Mouse (Mus musculus) liver, adult 2 months (tissue): ENCODE measurements around the gene Cavin1. TPM values are rescaled to one million over a fixed set of nuclear protein-coding genes. Genes with fewer than 3 reads are reported as not detected.
A peak's percentile ranks its signal among the peaks of the same experiment; 100 is the strongest.

Experiments used
- DNase-seq: peaks from one replicate; pipeline ENCODE4 v3.0.0-alpha.2; 2011; ENCODE audit warnings: low read depth, low spot score; ENCODE audit errors: extremely low read depth
- H3K27ac ChIP-seq: fragments of 200-500 bp; replicated peaks from 2 replicates; pipeline ENCODE4 v1.5.1; 2012; ENCODE audit warnings: low read depth, mild to moderate bottlenecking, control low read depth, inconsistent platforms, low read length; ENCODE audit not compliant: insufficient read depth
- H3K27me3 ChIP-seq: fragments of 200-500 bp; 2 replicates; pipeline ENCODE4 v1.6.1; 2012; ENCODE audit warnings: mild to moderate bottlenecking, moderate library complexity, low read length, inconsistent platforms; ENCODE audit not compliant: control insufficient read depth, insufficient read depth
- H3K36me3 ChIP-seq: fragments of 200-500 bp; 2 replicates; pipeline ENCODE4 v1.6.1; 2012; ENCODE audit warnings: low read length, inconsistent platforms; ENCODE audit not compliant: control insufficient read depth, insufficient read depth
- H3K4me1 ChIP-seq: fragments of 200-500 bp; 2 replicates; pipeline ENCODE4 v1.6.1; 2011; ENCODE audit warnings: low read length; ENCODE audit not compliant: control insufficient read depth, insufficient read depth
- H3K4me3 ChIP-seq: fragments of 200-500 bp; 2 replicates; pipeline ENCODE4 v1.5.1; 2011; ENCODE audit warnings: low read depth, mild to moderate bottlenecking, control low read depth, low read length, moderate library complexity; ENCODE audit not compliant: insufficient read depth
- H3K79me2 ChIP-seq: fragments of 200-500 bp; 2 replicates; pipeline ENCODE4 v1.6.1; 2012; ENCODE audit warnings: inconsistent platforms, mild to moderate bottlenecking, low read length, moderate library complexity; ENCODE audit not compliant: control insufficient read depth, insufficient read depth
- H3K9ac ChIP-seq: fragments of 200-500 bp; 2 replicates; pipeline ENCODE4 v1.6.1; 2012; ENCODE audit warnings: low read depth, mild to moderate bottlenecking, control low read depth, inconsistent platforms, low read length
- CTCF ChIP-seq: fragments of 200-500 bp; IDR thresholded peaks from 2 replicates; pipeline ENCODE4 v1.5.1; 2011; ENCODE audit warnings: low read depth, low read length, control low read depth
- POLR2A ChIP-seq: fragments of 200-500 bp; IDR thresholded peaks from 2 replicates; pipeline ENCODE4 v1.6.1; 2011; ENCODE audit warnings: low read length, control low read depth; ENCODE audit not compliant: insufficient read depth; ENCODE audit errors: extremely low read depth
- WGBS: fragments of 180-500 bp; shearing (Covaris S2); methylation state at CpG from one replicate; pipeline ENCODE4 v1.1.7; 2018; 5-methylcytosine and 5-hydroxymethylcytosine counted together
- polyA plus RNA-seq: library from polyadenylated mRNA; depleted of rRNA; stranded (reverse); fragments of >200 nt; gene quantifications from 2 replicates; pipeline ENCODE4 v1.2.3, GENCODE M21; 2012
- total RNA-seq: library from RNA; depleted of rRNA; stranded (reverse); fragments of >200 nt; gene quantifications from 2 replicates; pipeline ENCODE4 v1.2.3, GENCODE M21; 2014

Cavin1 gene
- total and polyA plus RNA-seq, 2 experiments, result 4.0 to 4.1 TPM

- Histone ChIP-seq H3K79me2 (peaks cover 42% of the 10 kb centered on the region; the same call in 1 of the 2 replicates), H3K4me3 (no peak overlapping the region), H3K9ac (no peak overlapping the region), H3K27me3 (no peaks in the 10 kb centered on the region), H3K36me3 (peaks cover 2% of the 10 kb centered on the region; the same call in 1 of the 2 replicates), H3K4me1 (peaks cover 45% of the 10 kb centered on the region), H3K27ac (peak overlapping the region; percentile 25; the same call in 1 of the 2 replicates)
- DNase-seq, result no peak
- TF ChIP-seq CTCF, result no peak
- no peak for TF ChIP-seq POLR2A
- 67% methylated on average over 8 of the region's 8 CpGs for WGBS
Measured at GRCm38 (mm10) chr11:100935373-100936355, 35.0 kb downstream of the Cavin1 start.

DNA sequence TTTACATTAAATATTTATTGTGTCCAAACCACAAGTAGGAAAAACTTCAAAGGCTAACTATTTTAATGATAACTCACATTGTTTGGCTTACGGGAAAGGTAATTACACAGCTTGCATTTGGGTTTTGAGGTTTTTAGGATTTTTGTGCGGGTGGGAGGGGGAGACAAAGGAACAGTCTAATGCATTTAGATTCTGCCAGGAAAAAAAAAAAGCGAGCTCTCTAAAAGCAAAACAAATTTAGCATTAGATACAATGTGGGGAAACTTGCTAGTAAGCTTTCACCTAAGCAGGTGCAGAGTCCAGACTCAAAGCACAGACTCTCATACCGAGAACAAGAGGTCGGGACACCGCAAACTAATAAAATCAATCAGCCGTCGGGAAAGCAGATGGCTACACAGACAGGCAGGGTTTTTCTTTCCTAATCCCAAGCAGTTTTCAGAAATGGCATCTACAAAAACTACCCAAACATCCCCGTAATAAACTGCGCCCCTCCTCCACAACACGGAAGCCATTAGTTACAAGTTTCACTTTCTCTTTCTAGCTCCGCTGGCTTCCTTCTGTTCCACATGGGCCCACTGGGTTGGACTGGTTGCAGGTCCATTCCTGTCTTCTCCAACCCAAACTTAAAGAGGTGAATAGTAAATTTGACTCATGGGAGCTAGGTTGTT is 39.3 kb downstream of the Cavin1 start:
- DNase-seq, result peak; percentile 87
- H3K27ac ChIP-seq, result peak overlapping the region; percentile 73
- H3K4me3 ChIP-seq, result peak overlapping the region; percentile 57
- 3% methylated on average over 12 of the region's 12 CpGs for WGBS
- no peaks in the 10 kb centered on the region for H3K27me3 ChIP-seq
- TF ChIP-seq CTCF, result no peak
- TF ChIP-seq POLR2A, result no peak
- H3K36me3 ChIP-seq, result peaks cover 2% of the 10 kb centered on the region; the same call in 1 of the 2 replicates
- H3K79me2 ChIP-seq, result peaks cover 47% of the 10 kb centered on the region; the same call in 1 of the 2 replicates
- H3K9ac ChIP-seq, result peak overlapping the region; percentile 63
- H3K4me1 ChIP-seq, result peaks cover 34% of the 10 kb centered on the region

DNA sequence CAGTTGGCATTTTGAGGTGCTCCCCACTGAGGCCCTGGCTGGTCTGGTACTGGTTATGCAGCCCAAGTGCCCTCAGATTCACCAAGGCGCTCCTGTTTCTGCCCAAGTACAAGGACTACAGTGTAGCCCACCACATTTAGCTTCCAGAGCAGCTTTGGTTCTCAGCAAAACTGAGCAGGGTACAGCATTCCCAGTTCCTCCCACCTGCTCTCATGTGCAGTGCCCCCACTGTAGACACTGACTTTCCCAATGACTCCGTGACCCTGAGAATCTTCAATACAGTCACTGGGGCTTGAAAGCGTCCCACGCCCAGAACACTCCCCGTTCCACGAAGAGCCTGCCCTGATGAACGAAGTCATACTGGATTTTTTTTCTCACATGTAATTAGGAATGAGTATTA is 40.1 kb downstream of the Cavin1 start:
- no peak for TF ChIP-seq POLR2A
- TF ChIP-seq CTCF, result no peak
- H3K79me2 ChIP-seq, result peaks cover 45% of the 10 kb centered on the region
- H3K4me3 ChIP-seq, result no peak overlapping the region
- 29% methylated on average over 7 of the region's 7 CpGs for WGBS
- H3K27me3 ChIP-seq, result no peaks in the 10 kb centered on the region
- H3K9ac ChIP-seq, result peak overlapping the region; percentile 15; the same call in 1 of the 2 replicates
- peaks cover 2% of the 10 kb centered on the region; the same call in 1 of the 2 replicates for H3K36me3 ChIP-seq
- peaks cover 30% of the 10 kb centered on the region for H3K4me1 ChIP-seq
- no peak for DNase-seq
- peak overlapping the region; percentile 54 for H3K27ac ChIP-seq

- no peak for TF ChIP-seq CTCF
- TF ChIP-seq POLR2A, result no peak
- Histone ChIP-seq H3K4me3 (no peak overlapping the region), H3K4me1 (peaks cover 22% of the 10 kb centered on the region), H3K79me2 (peaks cover 40% of the 10 kb centered on the region), H3K27ac (no peak overlapping the region), H3K27me3 (no peaks in the 10 kb centered on the region), H3K36me3 (no peaks in the 10 kb centered on the region), H3K9ac (no peak overlapping the region)
- WGBS, result 75% methylated on average over 3 of the region's 3 CpGs
- DNase-seq, result no peak
Measured at GRCm38 (mm10) chr11:100927386-100927785, 43.3 kb downstream of the Cavin1 start.

- peaks cover 33% of the 10 kb centered on the region for H3K4me1 ChIP-seq
- WGBS, result 100% methylated on average over 1 of the region's 1 CpGs
- no peak overlapping the region for H3K9ac ChIP-seq
- H3K27ac ChIP-seq, result no peak overlapping the region
- peak; percentile 51 for DNase-seq
- H3K4me3 ChIP-seq, result no peak overlapping the region
- H3K27me3 ChIP-seq, result no peaks in the 10 kb centered on the region
- TF ChIP-seq CTCF (no peak), POLR2A (no peak)
- H3K36me3 ChIP-seq, result no peaks in the 10 kb centered on the region
- H3K79me2 ChIP-seq, result peaks cover 47% of the 10 kb centered on the region
Measured at GRCm38 (mm10) chr11:100924386-100924919, 46.2 kb downstream of the Cavin1 start.
